Mouse (Mus musculus) midbrain, embryonic 11.5 days (tissue): ENCODE measurements around the gene Rap1gap2. TPM values are rescaled to one million over a fixed set of nuclear protein-coding genes. Genes with fewer than 3 reads are reported as not detected.

Experiments
- ATAC-seq: fragments of 200-750 bp; cut with Nextera tagmentation; 2 replicates; pipeline ENCODE4 v1.8.0; 2017; ENCODE audit warnings: moderate TSS enrichment, moderate library complexity; ENCODE audit not compliant: low FRiP score
- DNase-seq: peaks from one replicate; pipeline ENCODE4 v3.0.0; 2015; ENCODE audit warnings: low spot score; ENCODE audit errors: missing footprints
- H3K27ac ChIP-seq: fragments of 300-500 bp; sonication (generic); 2 replicates; pipeline ENCODE4 v1.5.1; 2014; ENCODE audit warnings: low read depth, low read length
- H3K27me3 ChIP-seq: fragments of 300-500 bp; sonication (generic); 2 replicates; pipeline ENCODE4 v1.6.1; 2014; ENCODE audit warnings: mild to moderate bottlenecking, low read length, moderate library complexity, mixed read lengths; ENCODE audit not compliant: control insufficient read depth, insufficient read depth
- H3K36me3 ChIP-seq: fragments of 300-500 bp; sonication (generic); 2 replicates; pipeline ENCODE4 v1.6.1; 2014; ENCODE audit warnings: mild to moderate bottlenecking, low read length, moderate library complexity, mixed read lengths; ENCODE audit not compliant: control insufficient read depth, insufficient read depth
- H3K4me1 ChIP-seq: fragments of 300-500 bp; sonication (generic); 2 replicates; pipeline ENCODE4 v1.6.1; 2014; ENCODE audit warnings: low read length; ENCODE audit not compliant: control insufficient read depth, insufficient read depth
- H3K4me2 ChIP-seq: fragments of 300-500 bp; sonication (generic); 2 replicates; pipeline ENCODE4 v1.6.1; 2014; ENCODE audit warnings: mild to moderate bottlenecking, moderate library complexity
- H3K4me3 ChIP-seq: fragments of 300-500 bp; sonication (generic); 2 replicates; pipeline ENCODE4 v1.5.1; 2014; ENCODE audit warnings: low read depth, low read length
- H3K9ac ChIP-seq: fragments of 300-500 bp; sonication (generic); 2 replicates; pipeline ENCODE4 v1.6.1; 2014; ENCODE audit warnings: low read length
- H3K9me3 ChIP-seq: fragments of 300-500 bp; sonication (generic); 2 replicates; pipeline ENCODE4 v1.6.1; 2016; ENCODE audit warnings: low read length; ENCODE audit not compliant: control insufficient read depth
- WGBS: fragments of 180-500 bp; shearing (Covaris S2); extraction: QIAGEN DNeasy Blood & Tissue Kit; methylation state at CpG from one replicate; pipeline ENCODE4 v1.1.7; 2014; 5-methylcytosine and 5-hydroxymethylcytosine counted together
- polyA plus RNA-seq: library from polyadenylated mRNA; unstranded; fragments of >200 nt; fragmentation: Nextera tagmentation; extraction: Ambion mirVana; gene quantifications from 2 replicates; pipeline ENCODE4 v1.2.1, GENCODE M21; 2014

Rap1gap2 gene
- polyA plus RNA-seq, 1 experiment from 2014 or later = 2.5 TPM

DNA sequence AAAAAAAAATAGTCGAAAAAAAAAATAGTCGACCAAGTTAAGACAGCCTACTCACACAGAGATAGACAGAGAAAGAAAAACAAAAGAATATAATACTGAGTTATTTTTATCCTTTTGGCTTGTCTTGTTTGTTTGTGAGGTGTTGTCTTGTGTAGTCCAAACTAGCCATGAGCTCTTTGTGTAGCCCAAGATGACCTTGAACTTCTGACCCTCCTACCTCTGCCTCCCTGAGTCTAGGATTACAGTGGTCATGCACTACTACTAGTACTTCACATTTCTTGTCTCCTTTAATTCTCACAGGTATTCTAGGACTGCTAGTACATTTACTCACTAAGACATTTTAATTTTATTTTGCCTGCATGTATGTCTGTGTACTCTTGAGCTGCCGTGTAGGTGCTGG, 16.8 kb upstream of the Rap1gap2 start:
- no peak overlapping the region for H3K4me3 ChIP-seq
- no peaks in the 10 kb centered on the region for H3K36me3 ChIP-seq
- H3K4me2 ChIP-seq = no peak overlapping the region
- no peak overlapping the region for H3K9ac ChIP-seq
- no peaks in the 10 kb centered on the region for H3K9me3 ChIP-seq
- 87% methylated on average over 3 of the region's 3 CpGs for WGBS
- ATAC-seq (no peak), DNase-seq (peak; percentile 51)
- no peaks in the 10 kb centered on the region for H3K27me3 ChIP-seq
- no peaks in the 10 kb centered on the region for H3K4me1 ChIP-seq
- H3K27ac ChIP-seq = no peak overlapping the region

DNA sequence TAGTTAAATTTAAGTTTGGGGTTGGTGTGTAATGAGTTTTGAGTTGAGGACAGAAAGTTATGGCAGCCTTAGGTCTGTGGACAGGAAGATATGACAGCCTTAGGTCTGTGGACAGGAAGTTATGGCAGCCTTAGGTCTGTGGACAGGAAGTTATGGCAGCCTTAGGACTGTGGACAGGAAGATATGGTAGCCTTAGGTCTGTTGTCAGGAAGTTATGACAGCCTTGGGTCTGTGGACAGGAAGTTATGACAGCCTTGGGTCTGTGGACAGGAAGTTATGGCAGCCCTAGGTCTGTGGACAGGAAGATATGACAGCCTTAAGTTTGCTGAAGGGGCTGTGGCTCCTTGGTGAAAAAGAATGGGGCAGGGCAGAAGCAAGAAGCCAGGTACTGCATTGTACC, 14.6 kb upstream of the Rap1gap2 start:
- Histone ChIP-seq H3K4me2 (no peak overlapping the region), H3K27me3 (peaks cover 5% of the 10 kb centered on the region), H3K4me3 (no peak overlapping the region), H3K36me3 (no peaks in the 10 kb centered on the region), H3K9me3 (no peaks in the 10 kb centered on the region), H3K27ac (no peak overlapping the region), H3K4me1 (no peaks in the 10 kb centered on the region), H3K9ac (no peak overlapping the region)
- ATAC-seq (no peak), DNase-seq (peak; percentile 2)

DNA sequence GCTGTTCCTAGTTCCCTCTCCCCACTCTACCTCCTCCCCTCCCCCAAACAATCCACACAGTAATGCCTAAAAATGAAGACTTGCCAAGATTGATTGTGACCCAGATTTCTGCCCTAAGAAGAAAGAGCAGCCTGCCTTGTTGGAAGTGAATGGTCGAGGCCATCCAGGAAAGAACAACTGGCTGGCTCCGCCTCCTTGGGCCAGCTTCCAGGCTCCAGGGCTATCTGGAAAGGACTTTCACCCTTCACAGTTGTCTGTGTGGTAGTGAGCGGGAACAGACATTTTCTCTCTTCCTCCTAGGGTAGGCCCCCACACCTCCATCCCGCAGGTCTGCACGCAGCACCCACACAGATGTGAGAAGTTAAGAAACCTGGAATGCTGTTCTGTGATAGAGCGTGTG, 13.0 kb upstream of the Rap1gap2 start:
- peaks cover 3% of the 10 kb centered on the region; the same call in 1 of the 2 replicates for H3K4me1 ChIP-seq
- H3K36me3 ChIP-seq = no peaks in the 10 kb centered on the region
- H3K27ac ChIP-seq = no peak overlapping the region
- DNase-seq (peak; percentile 4), ATAC-seq (no peak)
- no peak overlapping the region for H3K4me2 ChIP-seq
- no peak overlapping the region for H3K4me3 ChIP-seq
- H3K9me3 ChIP-seq = no peaks in the 10 kb centered on the region
- H3K9ac ChIP-seq = no peak overlapping the region
- H3K27me3 ChIP-seq = peaks cover 14% of the 10 kb centered on the region
- 83% methylated on average over 6 of the region's 6 CpGs for WGBS

DNA sequence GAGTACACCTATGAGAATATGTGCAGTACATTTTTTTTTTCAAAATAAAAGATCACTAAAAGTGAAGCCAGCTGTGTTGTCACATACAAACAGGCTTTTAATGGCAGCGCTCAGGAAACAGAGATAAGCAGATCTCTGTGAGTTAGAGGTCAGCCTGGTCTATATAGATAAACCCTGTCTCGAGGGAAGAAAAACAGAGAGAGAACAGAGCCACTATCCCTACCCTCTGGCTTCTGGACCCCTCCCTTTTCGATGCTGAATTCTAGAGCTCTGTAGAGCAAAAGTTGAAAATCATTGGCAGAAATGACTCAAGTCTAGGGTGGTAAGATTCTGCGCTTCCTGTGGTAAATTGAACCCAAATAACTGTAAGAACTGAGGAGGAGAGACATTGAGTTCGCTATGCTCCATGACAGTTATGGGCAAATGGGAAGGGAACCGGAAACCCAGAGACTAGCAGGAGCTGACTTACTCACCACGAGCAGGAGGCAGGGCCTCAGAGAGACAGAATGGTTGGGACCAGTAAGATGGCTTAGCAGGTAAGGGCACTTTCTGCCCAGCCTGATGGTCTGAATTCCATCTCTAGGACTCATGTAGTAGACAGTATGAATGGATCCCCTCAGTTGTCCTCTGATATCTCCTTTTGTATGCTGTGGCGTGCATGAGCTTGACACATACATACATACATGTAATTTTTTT, 11.4 kb upstream of the Rap1gap2 start:
- no peak overlapping the region for H3K4me2 ChIP-seq
- no peaks in the 10 kb centered on the region for H3K9me3 ChIP-seq
- H3K36me3 ChIP-seq = no peaks in the 10 kb centered on the region
- WGBS = 81% methylated on average over 8 of the region's 8 CpGs
- ATAC-seq = no peak
- no peak overlapping the region for H3K9ac ChIP-seq
- peak; percentile 53 for DNase-seq
- H3K4me1 ChIP-seq = peaks cover 3% of the 10 kb centered on the region; the same call in 1 of the 2 replicates
- peaks cover 14% of the 10 kb centered on the region for H3K27me3 ChIP-seq
- no peak overlapping the region for H3K27ac ChIP-seq
- no peak overlapping the region for H3K4me3 ChIP-seq

DNA sequence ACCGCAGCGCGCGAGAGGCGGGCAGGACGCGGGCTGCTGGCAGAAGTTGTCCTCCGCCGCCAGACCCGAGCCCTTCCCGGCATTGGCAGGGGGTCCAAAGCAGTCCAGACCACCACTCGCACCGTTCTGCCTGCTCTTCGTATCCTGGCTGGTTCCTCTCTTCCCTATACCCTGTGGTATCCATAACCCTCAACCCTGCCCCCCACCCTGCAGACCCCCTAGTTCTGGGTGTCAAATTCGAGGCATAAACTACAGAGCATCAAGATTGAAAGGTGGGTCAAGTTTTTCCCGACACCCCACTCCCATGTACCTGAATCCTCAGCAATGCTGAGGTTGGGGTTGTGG, 9.2 kb upstream of the Rap1gap2 start:
- H3K4me2 ChIP-seq = peak overlapping the region; percentile 71
- no peaks in the 10 kb centered on the region for H3K36me3 ChIP-seq
- peak overlapping the region; percentile 57 for H3K9ac ChIP-seq
- 2% methylated on average over 16 of the region's 16 CpGs for WGBS
- H3K27me3 ChIP-seq = peaks cover 14% of the 10 kb centered on the region
- H3K27ac ChIP-seq = no peak overlapping the region
- peaks cover 3% of the 10 kb centered on the region; the same call in 1 of the 2 replicates for H3K4me1 ChIP-seq
- H3K9me3 ChIP-seq = no peaks in the 10 kb centered on the region
- H3K4me3 ChIP-seq = peak overlapping the region; percentile 50
- ATAC-seq (no peak; the same call in none of the 2 replicates), DNase-seq (no peak)

DNA sequence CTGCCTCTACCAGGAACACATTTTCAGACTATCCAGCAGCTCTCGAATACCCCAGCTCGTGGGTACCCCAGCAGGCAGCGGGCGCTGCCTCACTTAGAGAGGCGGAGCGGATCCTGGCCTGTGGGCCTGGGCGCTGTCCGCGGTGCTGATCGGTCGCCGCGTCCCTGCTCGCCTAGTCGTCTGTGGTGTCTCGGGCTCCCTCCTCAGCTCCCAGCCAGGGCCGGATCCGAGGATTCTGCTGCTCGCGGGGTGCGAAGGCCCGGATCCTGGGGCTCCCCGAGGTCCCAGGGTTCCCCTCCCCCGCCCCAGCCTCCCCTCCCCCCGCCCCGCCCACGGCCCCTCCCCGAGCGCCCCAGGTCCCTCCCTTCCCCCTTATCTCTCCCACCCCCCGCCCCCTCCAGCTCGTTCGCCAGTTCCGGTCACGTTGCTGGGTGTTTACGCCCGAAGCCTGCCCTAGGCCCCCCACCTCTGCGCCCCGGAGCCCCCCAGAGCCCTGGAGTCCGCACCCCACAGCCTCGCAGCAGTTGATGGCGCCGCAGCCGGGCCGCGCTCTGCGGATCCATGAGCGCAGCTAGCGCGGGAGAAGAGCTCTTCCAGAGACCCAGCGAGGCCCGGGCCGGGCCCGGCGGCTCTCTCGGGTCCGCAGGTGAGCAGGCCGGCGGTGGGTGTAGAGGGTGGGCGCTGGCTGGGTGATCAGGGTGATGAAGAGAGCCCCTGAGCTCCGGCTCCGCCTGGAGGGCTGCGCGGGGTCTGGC, 8.7 kb upstream of the Rap1gap2 start, which contains the start of gene Ccdc92b:
Ccdc92b (plus strand) TSS at position 405 of the 755 bp plus-strand sequence.
- no peak within 1 kb of the TSS for H3K27ac ChIP-seq
- peaks cover 3% of the 10 kb centered on the region; the same call in 1 of the 2 replicates for H3K4me1 ChIP-seq
- peak; percentile 88 for ATAC-seq
- no peaks in the 10 kb centered on the region for H3K36me3 ChIP-seq
- peaks cover 14% of the 10 kb centered on the region for H3K27me3 ChIP-seq
- WGBS = under 1% methylated on average over 44 of the region's 63 CpGs
- H3K9me3 ChIP-seq = no peaks in the 10 kb centered on the region
- DNase-seq = peak; percentile 97
- peak within 1 kb of the TSS; percentile 57 for H3K9ac ChIP-seq
- peak within 1 kb of the TSS; percentile 50 for H3K4me3 ChIP-seq
- peak within 1 kb of the TSS; percentile 71 for H3K4me2 ChIP-seq

DNA sequence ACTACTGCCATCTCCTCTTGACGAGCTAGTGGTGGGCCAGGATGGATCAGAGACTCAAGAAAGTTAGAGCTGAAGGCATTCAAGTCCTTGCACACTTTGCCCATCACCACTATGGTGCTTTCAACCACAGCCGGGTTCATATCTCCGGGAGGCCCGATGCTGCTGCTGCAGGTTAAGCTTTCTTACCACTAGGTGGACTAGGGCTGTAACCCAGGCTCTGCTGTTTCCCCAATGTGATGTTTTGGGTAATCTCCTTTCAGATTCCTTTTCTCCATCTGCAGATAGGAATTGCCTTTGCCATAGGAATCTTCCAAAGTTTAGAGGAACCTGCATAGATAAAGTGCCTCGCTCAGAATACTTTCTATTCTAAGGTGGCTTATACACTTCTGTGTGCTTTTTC, 4.9 kb upstream of the Rap1gap2 start:
- H3K4me2 ChIP-seq = no peak overlapping the region
- H3K27ac ChIP-seq = no peak overlapping the region
- H3K9ac ChIP-seq = no peak overlapping the region
- no peak overlapping the region for H3K4me3 ChIP-seq
- DNase-seq (peak; percentile 45), ATAC-seq (no peak)
- no peaks in the 10 kb centered on the region for H3K9me3 ChIP-seq
- 68% methylated on average over 5 of the region's 5 CpGs for WGBS
- peaks cover 27% of the 10 kb centered on the region for H3K27me3 ChIP-seq
- H3K4me1 ChIP-seq = peaks cover 3% of the 10 kb centered on the region
- H3K36me3 ChIP-seq = no peaks in the 10 kb centered on the region

DNA sequence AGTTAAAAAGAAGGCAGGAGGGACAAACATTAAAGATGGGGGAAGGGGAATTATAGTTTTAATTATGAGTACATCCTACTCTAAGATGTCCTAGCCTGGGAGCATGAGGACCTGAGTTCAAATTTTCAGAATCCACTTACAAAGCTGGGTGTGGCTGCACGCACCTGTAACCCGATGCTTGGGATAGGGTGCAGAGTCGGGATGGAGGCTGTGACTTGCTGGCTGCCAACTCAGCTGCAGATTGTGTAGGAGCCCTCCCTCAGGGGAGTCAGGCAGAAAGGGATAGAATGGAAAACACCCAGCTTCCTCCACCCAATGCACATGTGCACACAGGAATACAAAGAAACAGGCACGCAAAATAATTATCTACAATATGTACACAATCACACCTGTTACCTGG, 2.7 kb upstream of the Rap1gap2 start:
- H3K9me3 ChIP-seq = no peaks in the 10 kb centered on the region
- H3K36me3 ChIP-seq = no peaks in the 10 kb centered on the region
- H3K4me1 ChIP-seq = no peaks in the 10 kb centered on the region; the same call in 1 of the 2 replicates
- no peak overlapping the region for H3K27ac ChIP-seq
- H3K4me3 ChIP-seq = no peak overlapping the region
- H3K4me2 ChIP-seq = no peak overlapping the region
- H3K9ac ChIP-seq = no peak overlapping the region
- DNase-seq = peak; percentile 54
- H3K27me3 ChIP-seq = peaks cover 24% of the 10 kb centered on the region
- WGBS = 74% methylated on average over 4 of the region's 4 CpGs
- ATAC-seq = no peak

DNA sequence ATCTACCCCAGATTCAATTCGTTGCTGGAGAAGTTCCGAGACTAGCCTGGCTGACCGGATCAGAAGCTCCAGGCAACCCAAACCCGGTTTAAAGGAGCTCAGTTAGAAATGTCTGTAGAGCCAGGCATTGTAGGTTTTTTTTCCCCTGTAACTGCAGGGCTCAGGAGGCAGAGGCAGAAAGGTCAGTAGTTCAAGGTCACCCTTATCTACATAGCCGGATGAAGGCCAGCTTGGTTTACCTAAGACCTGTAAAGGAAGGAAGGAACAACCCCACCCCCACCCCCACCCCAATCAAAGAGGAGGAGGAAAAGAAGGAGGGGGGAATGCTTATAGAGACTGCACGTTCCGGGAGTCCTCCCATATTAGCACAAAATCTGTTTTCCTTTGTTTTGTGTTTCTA, 722 bp upstream of the Rap1gap2 start:
- Histone ChIP-seq H3K27ac (no peak overlapping the region), H3K36me3 (no peaks in the 10 kb centered on the region), H3K9ac (no peak overlapping the region), H3K4me2 (peak overlapping the region; percentile 76; the same call in 1 of the 2 replicates), H3K4me3 (no peak overlapping the region), H3K4me1 (no peaks in the 10 kb centered on the region; the same call in 1 of the 2 replicates), H3K9me3 (no peaks in the 10 kb centered on the region), H3K27me3 (peaks cover 24% of the 10 kb centered on the region)
- ATAC-seq = no peak
- DNase-seq = peak; percentile 82
- 24% methylated on average over 7 of the region's 7 CpGs for WGBS
